Mouse (Mus musculus) intestine, postnatal 0 days (tissue): ENCODE measurements around the gene Lrrc20. TPM values are rescaled to one million over a fixed set of nuclear protein-coding genes. Genes with fewer than 3 reads are reported as not detected.

Experiments used
- ATAC-seq: fragments of 200-750 bp; cut with Nextera tagmentation; 2 replicates; pipeline ENCODE4 v1.8.0; 2017; ENCODE audit warnings: mild to moderate bottlenecking, moderate TSS enrichment, moderate library complexity
- H3K27ac ChIP-seq: fragments of 300-500 bp; sonication (generic); 2 replicates; pipeline ENCODE4 v1.5.1; 2014; ENCODE audit warnings: mild to moderate bottlenecking, low read depth, low read length, moderate library complexity
- H3K27me3 ChIP-seq: fragments of 300-500 bp; sonication (generic); replicated peaks from 2 replicates; pipeline ENCODE4 v1.6.1; 2014; ENCODE audit warnings: low read length, mixed read lengths; ENCODE audit not compliant: control insufficient read depth, insufficient read depth
- H3K36me3 ChIP-seq: fragments of 300-500 bp; sonication (generic); 2 replicates; pipeline ENCODE4 v1.6.1; 2014; ENCODE audit warnings: mild to moderate bottlenecking, moderate library complexity; ENCODE audit not compliant: control insufficient read depth, insufficient read depth
- H3K4me1 ChIP-seq: fragments of 300-500 bp; sonication (generic); replicated peaks from 2 replicates; pipeline ENCODE4 v1.6.1; 2014; ENCODE audit warnings: antibody characterized with exemption, low read length, mixed read lengths; ENCODE audit not compliant: control insufficient read depth, insufficient read depth
- H3K4me2 ChIP-seq: fragments of 300-500 bp; sonication (generic); replicated peaks from 2 replicates; pipeline ENCODE4 v1.6.1; 2014; ENCODE audit warnings: low read depth, mild to moderate bottlenecking, moderate library complexity
- H3K4me3 ChIP-seq: fragments of 300-500 bp; sonication (generic); 2 replicates; pipeline ENCODE4 v1.5.1; 2014; ENCODE audit warnings: low read depth, low read length
- H3K9ac ChIP-seq: fragments of 300-500 bp; sonication (generic); 2 replicates; pipeline ENCODE4 v1.6.1; 2014; ENCODE audit warnings: mild to moderate bottlenecking, low read depth, low read length
- H3K9me3 ChIP-seq: fragments of 300-500 bp; sonication (generic); 2 replicates; pipeline ENCODE4 v1.6.1; 2016; ENCODE audit warnings: mixed run types; ENCODE audit not compliant: control insufficient read depth
- CTCF ChIP-seq: sonication (generic); IDR thresholded peaks from 2 replicates; pipeline ENCODE4 v1.5.1; 2016; ENCODE audit warnings: low read depth, mild to moderate bottlenecking, control low read depth, antibody characterized with exemption, moderate library complexity
- WGBS: fragments of 180-500 bp; shearing (Covaris S2); extraction: QIAGEN DNeasy Blood & Tissue Kit; methylation state at CpG from one replicate; pipeline ENCODE4 v1.1.7; 2014; 5-methylcytosine and 5-hydroxymethylcytosine counted together
- polyA plus RNA-seq: library from polyadenylated mRNA; unstranded; fragments of >200 nt; fragmentation: Nextera tagmentation; extraction: Ambion mirVana; gene quantifications from 2 replicates; pipeline ENCODE4 v1.2.1, GENCODE M21; 2015

The Lrrc20 gene
- polyA plus RNA-seq, 1 experiment from 2014 or later = 3.3 TPM

DNA sequence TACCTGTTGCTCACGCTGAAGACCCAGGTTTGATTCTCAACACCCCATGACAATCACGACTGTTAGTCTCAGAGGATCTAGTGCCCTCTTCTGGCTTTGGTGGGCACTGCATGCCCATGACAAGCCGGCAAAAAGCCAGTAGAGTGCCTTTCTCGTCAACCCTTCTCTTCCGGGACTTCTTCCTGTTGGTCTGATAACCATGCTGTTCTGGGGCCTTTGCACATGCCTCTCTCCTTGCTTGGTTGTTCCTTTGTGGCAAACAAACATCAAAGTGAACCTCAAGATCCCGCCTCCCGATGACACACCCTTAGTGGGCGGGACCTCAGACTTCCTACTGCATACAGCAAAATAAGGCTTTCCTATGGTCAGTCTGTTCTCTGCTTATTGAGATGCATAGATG is 9.4 kb upstream of the Lrrc20 start:
- H3K27me3 ChIP-seq = no peaks in the 10 kb centered on the region
- ATAC-seq = no peak
- H3K4me3 ChIP-seq = no peak overlapping the region
- whole genome bisulfite sequencing = 73% methylated on average over 8 of the region's 8 CpGs
- no peak overlapping the region for H3K4me2 ChIP-seq
- no peaks in the 10 kb centered on the region for H3K4me1 ChIP-seq
- H3K36me3 ChIP-seq = no peaks in the 10 kb centered on the region
- H3K9ac ChIP-seq = no peak overlapping the region
- H3K27ac ChIP-seq = no peak overlapping the region
- H3K9me3 ChIP-seq = no peaks in the 10 kb centered on the region
- peak; percentile 58 for TF ChIP-seq CTCF

DNA sequence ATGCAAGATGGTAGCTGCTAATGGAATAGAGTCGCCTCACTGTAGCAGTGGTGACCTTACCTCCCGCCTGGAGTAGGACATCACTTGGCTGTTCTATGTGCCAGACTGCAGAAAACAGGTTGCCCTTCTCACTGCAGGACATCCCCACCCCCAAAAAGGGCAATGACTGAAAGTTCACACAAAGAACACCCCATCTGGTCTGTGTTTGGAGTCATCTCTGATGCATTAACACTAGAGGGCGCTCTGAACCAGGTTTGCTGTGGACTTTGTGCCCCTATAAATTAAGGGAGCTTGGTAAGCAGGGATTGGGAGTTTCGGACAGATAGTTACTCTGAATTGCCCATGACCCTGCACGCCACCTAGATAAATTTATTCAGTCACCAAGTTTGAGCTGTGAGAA is 8.7 kb upstream of the Lrrc20 start:
- no peak overlapping the region for H3K4me2 ChIP-seq
- no peaks in the 10 kb centered on the region for H3K4me1 ChIP-seq
- no peaks in the 10 kb centered on the region for H3K9me3 ChIP-seq
- H3K27ac ChIP-seq = no peak overlapping the region
- H3K27me3 ChIP-seq = no peaks in the 10 kb centered on the region
- 17% methylated on average over 5 of the region's 5 CpGs for WGBS
- H3K4me3 ChIP-seq = no peak overlapping the region
- H3K36me3 ChIP-seq = no peaks in the 10 kb centered on the region
- H3K9ac ChIP-seq = no peak overlapping the region
- peak; percentile 88 for TF ChIP-seq CTCF
- ATAC-seq = peak; percentile 37; the same call in 1 of the 2 replicates

DNA sequence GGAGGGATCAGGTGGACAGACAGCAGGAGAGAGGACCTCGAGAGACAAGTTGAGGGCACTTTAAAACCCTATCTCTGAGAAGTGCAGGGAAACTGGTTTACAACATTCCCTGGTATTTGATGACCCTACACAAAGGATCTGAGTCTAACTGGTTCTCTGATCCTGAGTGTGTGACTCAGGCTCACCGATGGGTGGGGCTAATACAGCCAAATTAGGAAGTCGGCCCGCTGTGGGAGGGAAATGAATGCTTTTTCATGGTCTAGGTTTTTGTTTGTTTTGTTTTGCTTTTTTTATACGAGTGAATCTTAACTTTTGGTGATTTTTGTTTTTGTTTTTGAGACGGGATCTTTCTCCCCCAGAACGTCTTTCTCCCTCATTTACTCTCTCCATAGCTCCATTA is 6.7 kb upstream of the Lrrc20 start:
- no peak for TF ChIP-seq CTCF
- no peaks in the 10 kb centered on the region for H3K36me3 ChIP-seq
- H3K4me1 ChIP-seq = no peaks in the 10 kb centered on the region
- H3K9ac ChIP-seq = no peak overlapping the region
- no peak overlapping the region for H3K4me3 ChIP-seq
- H3K9me3 ChIP-seq = no peaks in the 10 kb centered on the region
- 0 out of 2 replicates have a peak, but pooled peaks have one; percentile 12 for ATAC-seq
- no peaks in the 10 kb centered on the region for H3K27me3 ChIP-seq
- H3K4me2 ChIP-seq = no peak overlapping the region
- H3K27ac ChIP-seq = no peak overlapping the region
- 51% methylated on average over 7 of the region's 7 CpGs for WGBS

DNA sequence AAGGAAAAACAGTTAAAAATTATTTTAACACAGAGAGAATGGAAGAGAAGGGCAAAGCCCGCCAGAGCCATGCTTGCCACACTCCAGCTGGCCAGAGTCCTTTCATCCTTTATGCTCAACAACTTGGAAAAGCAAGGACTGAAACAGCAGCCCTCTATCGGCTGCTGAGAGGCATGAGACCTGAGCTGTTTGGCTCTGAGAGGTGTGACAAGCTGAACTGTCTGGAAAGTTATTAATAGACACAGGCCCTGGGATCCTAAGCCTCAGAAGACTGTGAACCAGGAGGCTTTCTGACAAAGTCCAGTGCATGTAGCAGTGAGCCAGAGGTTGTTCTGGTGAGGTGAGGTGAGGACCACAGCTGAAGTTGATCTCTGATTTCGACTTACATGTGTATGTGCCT is 2.0 kb upstream of the Lrrc20 start:
- Histone ChIP-seq H3K27me3 (no peaks in the 10 kb centered on the region), H3K27ac (no peak overlapping the region), H3K36me3 (no peaks in the 10 kb centered on the region), H3K4me1 (0 out of 2 replicates have a peak, but pooled peaks cover 5% of the 10 kb centered on the region), H3K4me2 (no peak overlapping the region), H3K9me3 (no peaks in the 10 kb centered on the region), H3K4me3 (no peak overlapping the region), H3K9ac (no peak overlapping the region)
- WGBS = 79% methylated on average over 3 of the region's 3 CpGs
- no peak for ATAC-seq
- TF ChIP-seq CTCF = no peak

DNA sequence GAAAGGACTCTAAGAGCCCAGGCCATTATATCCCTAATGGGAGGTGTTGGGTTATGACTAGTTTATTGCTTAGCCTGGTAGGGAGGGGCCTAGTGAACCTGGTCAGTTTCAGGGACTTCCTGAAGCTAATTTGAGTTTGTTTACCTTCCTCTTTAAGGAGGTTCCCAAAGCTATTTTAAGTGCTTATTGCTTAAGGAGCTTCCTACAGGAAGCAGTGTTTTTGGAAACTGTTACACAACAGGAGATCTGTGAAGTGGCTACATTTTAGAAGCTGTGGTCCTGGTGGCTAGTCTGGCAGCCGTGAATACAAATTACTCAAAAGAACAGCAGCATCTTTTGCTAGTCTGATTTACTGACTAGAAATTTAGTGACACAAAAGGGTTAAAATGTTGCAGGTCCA is 1.3 kb upstream of the Lrrc20 start:
- H3K27me3 ChIP-seq = no peaks in the 10 kb centered on the region
- WGBS = 78% methylated on average over 1 of the region's 1 CpGs
- no peak overlapping the region for H3K27ac ChIP-seq
- H3K9me3 ChIP-seq = no peaks in the 10 kb centered on the region
- no peak overlapping the region for H3K9ac ChIP-seq
- 0 out of 2 replicates have a peak, but pooled peaks cover 5% of the 10 kb centered on the region for H3K4me1 ChIP-seq
- H3K4me2 ChIP-seq = no peak overlapping the region
- no peaks in the 10 kb centered on the region for H3K36me3 ChIP-seq
- TF ChIP-seq CTCF = no peak
- no peak for ATAC-seq
- no peak overlapping the region for H3K4me3 ChIP-seq

DNA sequence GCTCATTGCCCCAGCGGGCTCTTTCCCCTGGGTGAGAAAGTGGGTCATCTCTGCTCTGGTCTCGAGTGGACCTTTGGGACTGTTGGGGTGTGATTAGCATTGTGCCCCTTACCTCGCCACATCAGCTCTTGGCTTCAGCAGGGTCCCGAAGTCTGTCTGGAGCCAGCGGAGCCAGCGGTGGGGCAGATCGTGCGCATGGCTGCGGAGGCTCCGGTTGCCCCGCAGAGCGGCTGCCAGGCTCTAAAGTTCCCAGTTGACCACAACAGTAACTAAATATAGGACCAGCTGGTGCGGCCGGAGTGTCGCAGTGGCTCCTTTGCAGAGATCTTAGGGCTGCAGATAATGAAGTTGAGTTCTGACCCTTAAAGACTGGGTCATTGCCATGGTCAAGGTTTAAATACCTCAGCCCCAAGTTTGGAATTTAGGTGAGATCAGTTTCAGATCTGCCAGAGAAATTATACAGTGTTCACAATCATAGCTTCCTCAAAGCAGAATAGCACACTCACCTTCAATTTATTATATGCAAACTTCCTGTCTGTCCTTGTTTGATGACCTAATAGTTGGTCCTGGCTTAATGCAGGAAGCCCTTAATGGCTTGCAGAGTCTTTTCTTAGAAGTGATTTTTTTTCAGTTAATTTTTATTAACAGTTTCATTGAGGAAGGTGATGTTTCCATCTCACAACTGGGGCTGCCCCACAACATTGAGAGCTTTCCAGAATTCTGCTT is 1.0 kb downstream of the Lrrc20 start:
- Histone ChIP-seq H3K9ac (peak overlapping the region; percentile 55), H3K4me3 (peak overlapping the region; percentile 68), H3K36me3 (no peaks in the 10 kb centered on the region), H3K4me2 (peak overlapping the region; percentile 98), H3K9me3 (no peaks in the 10 kb centered on the region), H3K27me3 (no peaks in the 10 kb centered on the region), H3K4me1 (0 out of 2 replicates have a peak, but pooled peaks cover 5% of the 10 kb centered on the region), H3K27ac (no peak overlapping the region)
- WGBS = 17% methylated on average over 15 of the region's 15 CpGs
- TF ChIP-seq CTCF = no peak
- no peak for ATAC-seq
